Mouse (Mus musculus) forebrain, embryonic 13.5 days (tissue): ENCODE measurements at regions not wholly inside any gene's neighbourhood (a gene's known extent, or its start where the extent isn't known, plus 50 kb on each side); places are given as distances from the start of the nearest gene placed in this dataset.

ENCODE experiments used
- ATAC-seq: fragments of 200-750 bp; cut with Nextera tagmentation; 2 replicates; pipeline ENCODE4 v1.8.0; 2017
- H3K27ac ChIP-seq: fragments of 300-500 bp; sonication (generic); 2 replicates; pipeline ENCODE4 v1.5.1; 2015; ENCODE audit warnings: inconsistent platforms, mild to moderate bottlenecking, moderate library complexity
- H3K27me3 ChIP-seq: fragments of 300-500 bp; sonication (generic); 2 replicates; pipeline ENCODE4 v1.6.1; 2015; ENCODE audit warnings: mild to moderate bottlenecking, inconsistent platforms
- H3K36me3 ChIP-seq: fragments of 300-500 bp; sonication (generic); 2 replicates; pipeline ENCODE4 v1.6.1; 2015; ENCODE audit warnings: mild to moderate bottlenecking, inconsistent platforms; ENCODE audit not compliant: poor library complexity, severe bottlenecking
- H3K4me1 ChIP-seq: fragments of 300-500 bp; sonication (generic); 2 replicates; pipeline ENCODE4 v1.6.1; 2015; ENCODE audit warnings: inconsistent platforms
- H3K4me2 ChIP-seq: fragments of 300-500 bp; sonication (generic); 2 replicates; pipeline ENCODE4 v1.6.1; 2015; ENCODE audit warnings: inconsistent platforms, mild to moderate bottlenecking, moderate library complexity
- H3K4me3 ChIP-seq: fragments of 300-500 bp; sonication (generic); 2 replicates; pipeline ENCODE4 v1.5.1; 2015; ENCODE audit warnings: mild to moderate bottlenecking, inconsistent platforms
- H3K9ac ChIP-seq: fragments of 300-500 bp; sonication (generic); 2 replicates; pipeline ENCODE4 v1.6.1; 2015; ENCODE audit warnings: mild to moderate bottlenecking, inconsistent platforms
- H3K9me3 ChIP-seq: fragments of 300-500 bp; sonication (generic); replicated peaks from 2 replicates; pipeline ENCODE4 v1.6.1; 2016; ENCODE audit warnings: inconsistent platforms
- WGBS: fragments of 180-500 bp; shearing (Covaris S2); methylation state at CpG from one replicate; pipeline ENCODE4 v1.1.7; 2015; 5-methylcytosine and 5-hydroxymethylcytosine counted together

- Histone ChIP-seq H3K36me3 (no peaks in the 10 kb centered on the region), H3K4me1 (no peaks in the 10 kb centered on the region), H3K9me3 (no peaks in the 10 kb centered on the region), H3K9ac (no peak overlapping the region), H3K4me3 (no peak overlapping the region), H3K27me3 (no peaks in the 10 kb centered on the region), H3K4me2 (no peak overlapping the region), H3K27ac (no peak overlapping the region)
- 62% methylated on average over 2 of the region's 2 CpGs for WGBS
- 0 out of 2 replicates have a peak, but pooled peaks have one; percentile 43 for ATAC-seq
Observed at GRCm38 (mm10) chr14:95949512-95949911, 68.5 kb downstream of the 4921530L21Rik start.

GRCm38 (mm10) chr14:95956056-95956729 is 75.1 kb downstream of the 4921530L21Rik start:
- H3K27ac ChIP-seq: no peak overlapping the region
- H3K36me3 ChIP-seq: no peaks in the 10 kb centered on the region
- no peak overlapping the region for H3K9ac ChIP-seq
- no peak overlapping the region for H3K4me2 ChIP-seq
- no peaks in the 10 kb centered on the region for H3K4me1 ChIP-seq
- ATAC-seq: no peak
- H3K4me3 ChIP-seq: no peak overlapping the region
- no peaks in the 10 kb centered on the region for H3K27me3 ChIP-seq
- H3K9me3 ChIP-seq: no peaks in the 10 kb centered on the region
- WGBS: 75% methylated on average over 7 of the region's 7 CpGs

- no peaks in the 10 kb centered on the region for H3K4me1 ChIP-seq
- no peaks in the 10 kb centered on the region for H3K9me3 ChIP-seq
- H3K9ac ChIP-seq: no peak overlapping the region
- no peak for ATAC-seq
- H3K36me3 ChIP-seq: no peaks in the 10 kb centered on the region
- WGBS: 68% methylated on average over 2 of the region's 2 CpGs
- no peak overlapping the region for H3K4me3 ChIP-seq
- no peaks in the 10 kb centered on the region for H3K27me3 ChIP-seq
- no peak overlapping the region for H3K27ac ChIP-seq
- H3K4me2 ChIP-seq: no peak overlapping the region
Observed at GRCm38 (mm10) chr14:95984021-95984420, 103.0 kb downstream of the 4921530L21Rik start.

- Histone ChIP-seq H3K4me1 (no peaks in the 10 kb centered on the region), H3K9me3 (no peaks in the 10 kb centered on the region), H3K9ac (no peak overlapping the region), H3K36me3 (no peaks in the 10 kb centered on the region), H3K4me2 (no peak overlapping the region), H3K27me3 (no peaks in the 10 kb centered on the region), H3K27ac (no peak overlapping the region), H3K4me3 (no peak overlapping the region)
- WGBS: 39% methylated on average over 1 of the region's 1 CpGs
- ATAC-seq: no peak
Observed at GRCm38 (mm10) chr14:95998356-95998755, 117.3 kb downstream of the 4921530L21Rik start.

- Histone ChIP-seq H3K9ac (no peak overlapping the region), H3K36me3 (no peaks in the 10 kb centered on the region), H3K4me2 (no peak overlapping the region), H3K9me3 (no peaks in the 10 kb centered on the region), H3K4me3 (no peak overlapping the region), H3K27me3 (no peaks in the 10 kb centered on the region), H3K4me1 (no peaks in the 10 kb centered on the region), H3K27ac (no peak overlapping the region)
- WGBS: 85% methylated on average over 2 of the region's 2 CpGs
- ATAC-seq: no peak
Observed at GRCm38 (mm10) chr14:96021646-96022045, 140.6 kb downstream of the 4921530L21Rik start.
